Mouse (Mus musculus): ENCODE results near the gene 5031439G07Rik. TPM values are rescaled to one million over a fixed set of nuclear protein-coding genes. Genes with fewer than 3 reads are reported as not detected.

The 5031439G07Rik gene
- polyA plus RNA-seq, 1 experiment from 2014 or later, result 12.6 TPM

DNA sequence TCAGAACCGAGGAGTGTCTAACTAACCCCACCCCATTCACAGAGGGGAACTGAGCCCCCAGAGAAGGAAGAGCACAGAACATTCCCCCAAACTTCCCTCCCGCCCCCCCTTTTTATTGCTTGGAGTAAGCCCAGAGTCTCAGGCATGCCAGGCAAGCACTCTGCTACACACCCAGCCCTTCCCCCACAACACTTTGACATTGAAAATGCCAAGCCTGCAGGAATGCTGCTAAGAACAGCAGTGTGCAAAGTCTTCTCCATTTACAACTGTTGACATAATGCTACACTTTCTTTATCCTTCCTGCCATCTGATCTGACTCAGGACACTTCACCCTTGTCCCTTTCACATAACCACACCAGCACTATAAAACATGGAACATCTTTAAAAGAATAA, 24.3 kb upstream of the 5031439G07Rik start:
- H3K4me1 ChIP-seq (replicated peaks), result peaks cover 27% of the 10 kb centered on the region
- no peaks in the 10 kb centered on the region for H3K36me3 ChIP-seq
- H3K4me2 ChIP-seq (replicated peaks), result peak overlapping the region; percentile 44
- no peak overlapping the region for H3K4me3 ChIP-seq (replicated peaks)
- H3K27me3 ChIP-seq (replicated peaks), result no peaks in the 10 kb centered on the region
- H3K9ac ChIP-seq, result 0 out of 2 replicates have a peak overlapping the region, but pooled peaks have one; percentile 20
- 15% methylated on average over 2 of the region's 2 CpGs for WGBS
- H3K27ac ChIP-seq, result peak overlapping the region; percentile 87
- ATAC-seq, result peak; percentile 91
- no peaks in the 10 kb centered on the region for H3K9me3 ChIP-seq

GRCm38 (mm10) chr15:85011895-85012661, 23.7 kb upstream of the 5031439G07Rik start:
- Histone ChIP-seq H3K27ac (peak overlapping the region; percentile 87), H3K36me3 (no peaks in the 10 kb centered on the region), H3K4me2 (replicated peaks) (peak overlapping the region; percentile 44), H3K4me1 (replicated peaks) (peaks cover 22% of the 10 kb centered on the region), H3K9me3 (no peaks in the 10 kb centered on the region), H3K27me3 (replicated peaks) (no peaks in the 10 kb centered on the region), H3K9ac (0 out of 2 replicates have a peak overlapping the region, but pooled peaks have one; percentile 20), H3K4me3 (replicated peaks) (no peak overlapping the region)
- 12% methylated on average over 19 of the region's 19 CpGs for WGBS
- ATAC-seq, result peak; percentile 41

- Histone ChIP-seq H3K4me3 (replicated peaks) (no peak overlapping the region), H3K9ac (no peak overlapping the region), H3K9me3 (no peaks in the 10 kb centered on the region), H3K4me2 (replicated peaks) (no peak overlapping the region), H3K27ac (no peak overlapping the region), H3K27me3 (replicated peaks) (no peaks in the 10 kb centered on the region), H3K36me3 (no peaks in the 10 kb centered on the region), H3K4me1 (replicated peaks) (peaks cover 17% of the 10 kb centered on the region)
- WGBS, result 85% methylated on average over 8 of the region's 8 CpGs
- ATAC-seq, result no peak
Observed at GRCm38 (mm10) chr15:85009666-85010065, 21.3 kb upstream of the 5031439G07Rik start.

- ATAC-seq, result peak; percentile 94
- H3K9me3 ChIP-seq, result no peaks in the 10 kb centered on the region
- H3K4me3 ChIP-seq (replicated peaks), result no peak overlapping the region
- no peaks in the 10 kb centered on the region for H3K4me1 ChIP-seq (replicated peaks)
- no peaks in the 10 kb centered on the region for H3K27me3 ChIP-seq (replicated peaks)
- no peak overlapping the region for H3K27ac ChIP-seq
- H3K4me2 ChIP-seq (replicated peaks), result peak overlapping the region; percentile 17; the same call in 1 of the 2 replicates
- H3K9ac ChIP-seq, result no peak overlapping the region
- no peaks in the 10 kb centered on the region for H3K36me3 ChIP-seq
- 17% methylated on average over 29 of the region's 29 CpGs for WGBS
Observed at GRCm38 (mm10) chr15:85000984-85001982, 12.9 kb upstream of the 5031439G07Rik start.

- WGBS, result 76% methylated on average over 7 of the region's 7 CpGs
- Histone ChIP-seq H3K9ac (no peak overlapping the region), H3K36me3 (no peaks in the 10 kb centered on the region)
Observed at GRCm38 (mm10) chr15:84999911-85000310, 11.6 kb upstream of the 5031439G07Rik start.

DNA sequence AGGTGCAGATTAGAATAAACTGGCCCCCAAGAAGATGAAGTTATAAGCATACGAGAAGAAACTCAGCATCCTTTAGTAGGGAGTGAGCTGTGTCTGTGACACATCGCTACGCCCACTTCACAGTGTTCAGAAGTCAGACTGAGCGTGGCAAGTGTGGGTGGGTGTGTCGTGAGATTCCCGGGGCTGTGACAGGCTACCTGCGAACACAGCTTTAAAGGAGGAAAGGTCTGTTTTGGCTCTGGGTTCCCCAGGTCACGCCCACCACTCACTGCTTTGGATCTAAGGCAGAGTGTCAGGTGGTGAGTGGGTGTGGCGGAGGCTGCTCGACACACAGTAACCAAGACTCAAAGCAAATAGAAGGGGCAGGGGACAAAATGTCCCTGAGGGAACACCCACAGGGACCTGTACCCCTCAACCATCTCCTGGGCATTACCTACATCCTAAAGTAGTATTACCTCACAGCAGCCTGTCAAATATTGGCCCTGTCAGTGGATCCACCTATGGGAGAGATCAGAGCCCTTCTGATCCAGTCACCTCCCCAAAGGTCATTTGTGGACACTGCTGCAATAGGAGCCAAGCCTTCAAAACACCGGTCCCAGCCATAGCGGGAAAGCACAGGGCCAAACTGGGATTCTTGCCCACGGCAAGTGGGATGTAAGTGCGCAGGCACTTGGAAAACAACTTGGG, 9.6 kb upstream of the 5031439G07Rik start:
- H3K9ac ChIP-seq, result no peak overlapping the region
- no peaks in the 10 kb centered on the region for H3K4me1 ChIP-seq (replicated peaks)
- no peak overlapping the region for H3K27ac ChIP-seq
- no peak overlapping the region for H3K4me3 ChIP-seq (replicated peaks)
- no peak overlapping the region for H3K4me2 ChIP-seq (replicated peaks)
- H3K9me3 ChIP-seq, result no peaks in the 10 kb centered on the region
- 56% methylated on average over 14 of the region's 14 CpGs for WGBS
- H3K27me3 ChIP-seq (replicated peaks), result no peaks in the 10 kb centered on the region
- no peak for ATAC-seq
- no peaks in the 10 kb centered on the region for H3K36me3 ChIP-seq

More at GRCm38 (mm10) chr15:84999911-85000310, 11.6 kb upstream of the 5031439G07Rik start:
- Histone ChIP-seq H3K27me3 (replicated peaks) (no peaks in the 10 kb centered on the region), H3K9me3 (no peaks in the 10 kb centered on the region), H3K27ac (no peak overlapping the region), H3K4me1 (replicated peaks) (no peaks in the 10 kb centered on the region), H3K4me3 (replicated peaks) (no peak overlapping the region), H3K4me2 (replicated peaks) (no peak overlapping the region)
- ATAC-seq, result no peak

DNA sequence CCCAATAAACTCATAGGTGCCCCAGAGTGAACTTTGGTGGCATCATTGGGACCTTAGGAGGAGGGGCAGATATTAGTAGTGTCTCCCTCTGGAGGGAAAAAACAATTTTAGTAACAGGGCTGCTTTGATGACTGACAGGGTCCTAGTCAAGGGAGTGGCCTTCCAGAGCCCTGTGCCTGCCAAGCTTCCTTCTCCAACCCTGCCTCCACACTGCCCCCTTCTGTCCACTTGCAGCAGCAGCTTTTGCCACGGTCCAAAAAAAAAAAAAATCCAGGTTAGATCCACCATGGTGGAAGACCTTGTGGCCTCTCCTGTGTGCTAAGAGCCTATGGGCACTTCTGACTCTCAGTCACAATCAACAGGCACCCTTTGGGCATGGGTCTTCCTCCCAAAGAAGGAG, 7.6 kb upstream of the 5031439G07Rik start:
- ATAC-seq, result 0 out of 2 replicates have a peak, but pooled peaks have one; percentile 36
- H3K4me3 ChIP-seq (replicated peaks), result no peak overlapping the region
- H3K9ac ChIP-seq, result no peak overlapping the region
- no peak overlapping the region for H3K4me2 ChIP-seq (replicated peaks)
- no peaks in the 10 kb centered on the region for H3K4me1 ChIP-seq (replicated peaks)
- H3K27me3 ChIP-seq (replicated peaks), result no peaks in the 10 kb centered on the region
- no peak overlapping the region for H3K27ac ChIP-seq
- no peaks in the 10 kb centered on the region for H3K9me3 ChIP-seq
- H3K36me3 ChIP-seq, result no peaks in the 10 kb centered on the region
- 16% methylated on average over 1 of the region's 1 CpGs for WGBS

- ATAC-seq, result no peak
- H3K4me2 ChIP-seq (replicated peaks), result no peak overlapping the region
- H3K27me3 ChIP-seq (replicated peaks), result no peaks in the 10 kb centered on the region
- H3K9me3 ChIP-seq, result no peaks in the 10 kb centered on the region
- H3K4me3 ChIP-seq (replicated peaks), result no peak overlapping the region
- H3K27ac ChIP-seq, result no peak overlapping the region
- WGBS, result 46% methylated on average over 6 of the region's 6 CpGs
- no peaks in the 10 kb centered on the region for H3K4me1 ChIP-seq (replicated peaks)
- H3K9ac ChIP-seq, result no peak overlapping the region
- no peaks in the 10 kb centered on the region for H3K36me3 ChIP-seq
Observed at GRCm38 (mm10) chr15:84995041-84995440, 6.7 kb upstream of the 5031439G07Rik start.

GRCm38 (mm10) chr15:84994498-84994897, 6.1 kb upstream of the 5031439G07Rik start:
- no peaks in the 10 kb centered on the region for H3K27me3 ChIP-seq (replicated peaks)
- H3K4me2 ChIP-seq (replicated peaks), result no peak overlapping the region
- H3K9ac ChIP-seq, result no peak overlapping the region
- H3K27ac ChIP-seq, result no peak overlapping the region
- ATAC-seq, result no peak
- no peaks in the 10 kb centered on the region for H3K4me1 ChIP-seq (replicated peaks)
- 37% methylated on average over 6 of the region's 6 CpGs for WGBS
- H3K9me3 ChIP-seq, result no peaks in the 10 kb centered on the region
- no peak overlapping the region for H3K4me3 ChIP-seq (replicated peaks)
- H3K36me3 ChIP-seq, result no peaks in the 10 kb centered on the region

DNA sequence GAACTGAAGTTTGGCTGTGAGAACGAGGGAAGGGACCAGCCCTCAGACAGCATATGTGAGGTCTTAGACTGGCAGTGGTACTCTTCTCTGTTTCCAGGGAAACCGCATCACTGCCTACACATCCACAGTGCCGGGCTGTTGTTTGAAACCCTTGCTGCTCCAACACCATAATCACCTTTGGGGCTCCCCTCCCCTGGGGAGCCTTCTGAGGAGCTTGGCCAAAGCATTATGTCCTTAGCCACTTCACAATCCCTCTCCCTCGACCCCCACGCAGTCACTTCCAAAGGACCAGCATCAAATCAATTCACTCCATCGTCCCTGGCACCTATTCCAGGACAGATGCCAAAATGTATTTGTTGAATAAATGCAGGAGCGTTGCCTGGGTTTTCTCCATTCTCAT, 1.4 kb upstream of the 5031439G07Rik start:
- no peak overlapping the region for H3K9ac ChIP-seq
- no peak overlapping the region for H3K4me2 ChIP-seq (replicated peaks)
- no peak overlapping the region for H3K4me3 ChIP-seq (replicated peaks)
- H3K4me1 ChIP-seq (replicated peaks), result peaks cover 15% of the 10 kb centered on the region
- no peak overlapping the region for H3K27ac ChIP-seq
- H3K36me3 ChIP-seq, result no peaks in the 10 kb centered on the region
- no peaks in the 10 kb centered on the region for H3K27me3 ChIP-seq (replicated peaks)
- no peak for ATAC-seq
- 74% methylated on average over 7 of the region's 7 CpGs for WGBS
- H3K9me3 ChIP-seq, result no peaks in the 10 kb centered on the region

- Histone ChIP-seq H3K4me1 (replicated peaks) (peaks cover 15% of the 10 kb centered on the region), H3K27me3 (replicated peaks) (no peaks in the 10 kb centered on the region), H3K9me3 (no peaks in the 10 kb centered on the region), H3K4me2 (replicated peaks) (no peak overlapping the region; the same call in 1 of the 2 replicates), H3K4me3 (replicated peaks) (no peak overlapping the region), H3K36me3 (no peaks in the 10 kb centered on the region), H3K9ac (no peak overlapping the region), H3K27ac (no peak overlapping the region)
- no peak for ATAC-seq
- 79% methylated on average over 3 of the region's 3 CpGs for WGBS
Observed at GRCm38 (mm10) chr15:84989098-84989497, 747 bp upstream of the 5031439G07Rik start.
